Mouse (Mus musculus): Measurements from ENCODE around the gene Fbxo21. TPM values are rescaled to one million over a fixed set of nuclear protein-coding genes. Genes with fewer than 3 reads are reported as not detected.

The Fbxo21 gene
- 10 to 100 TPM; 52.6 to 95.2 TPM for total RNA-seq (2021)
- 93.6 and 106 TPM in 2 replicates for polyA plus RNA-seq (2012; rRNA removed)
- long read RNA-seq, transcript Fbxo21-206 (12 exons, 3,959 nt): minor isoform, 29 of 125 reads
- long read RNA-seq, transcript Fbxo21-201 (12 exons, 3,883 nt): major isoform, 84 of 125 reads
- long read RNA-seq, partial matches to known transcripts: 11 of 125 reads
- long read RNA-seq, other reads (novel, unspliced or antisense): 1 of 125 reads

GRCm38 (mm10) chr5:117976657-117977500 lies at the start of gene Fbxo21:
TSS of gene Fbxo21 (plus strand) at chr5:117976730.
- DNase-seq: peak; percentile 99

GRCm38 (mm10) chr5:117928553-117928952 lies 48.0 kb upstream of the Fbxo21 start:
- no peak for DNase-seq

GRCm38 (mm10) chr5:117932222-117932621 lies 44.3 kb upstream of the Fbxo21 start:
- no peak for DNase-seq

- DNase-seq: peak; percentile 78
These were observed 43.7 kb upstream of the Fbxo21 start for GRCm38 (mm10) chr5:117932862-117933261.

- no peak for DNase-seq
These were observed 40.2 kb upstream of the Fbxo21 start for GRCm38 (mm10) chr5:117936346-117936745.

GRCm38 (mm10) chr5:117937186-117937585 lies 39.3 kb upstream of the Fbxo21 start:
- no peak for DNase-seq

GRCm38 (mm10) chr5:117938182-117938581 lies 38.3 kb upstream of the Fbxo21 start:
- peak; percentile 68 for DNase-seq

- DNase-seq: no peak
These were observed 37.1 kb upstream of the Fbxo21 start for GRCm38 (mm10) chr5:117939402-117939801.

GRCm38 (mm10) chr5:117941552-117941951 lies 35.0 kb upstream of the Fbxo21 start:
- DNase-seq: no peak

GRCm38 (mm10) chr5:117946605-117947004 lies 29.9 kb upstream of the Fbxo21 start:
- DNase-seq: peak; percentile 32

GRCm38 (mm10) chr5:117949393-117949792 lies 27.1 kb upstream of the Fbxo21 start:
- no peak for DNase-seq

GRCm38 (mm10) chr5:117953893-117954292 lies 22.6 kb upstream of the Fbxo21 start:
- DNase-seq: no peak

- no peak for DNase-seq
These were observed 22.1 kb upstream of the Fbxo21 start for GRCm38 (mm10) chr5:117954429-117954828.

- DNase-seq: peak; percentile 28
These were observed 20.7 kb upstream of the Fbxo21 start for GRCm38 (mm10) chr5:117955675-117956420.

- no peak for DNase-seq
These were observed 11.8 kb upstream of the Fbxo21 start for GRCm38 (mm10) chr5:117964750-117965149.

GRCm38 (mm10) chr5:117966956-117967355 lies 9.6 kb upstream of the Fbxo21 start:
- no peak for DNase-seq

- no peak for DNase-seq
These were observed 8.9 kb upstream of the Fbxo21 start for GRCm38 (mm10) chr5:117967659-117968069.

- DNase-seq: no peak
These were observed 6.7 kb upstream of the Fbxo21 start for GRCm38 (mm10) chr5:117969681-117970427.

GRCm38 (mm10) chr5:117976263-117976656 lies 270 bp upstream of the Fbxo21 start:
- DNase-seq: no peak

- peak; percentile 59 for DNase-seq
These were observed 1.1 kb downstream of the Fbxo21 start for GRCm38 (mm10) chr5:117977501-117978158.

GRCm38 (mm10) chr5:117978159-117978697 lies 1.7 kb downstream of the Fbxo21 start:
- DNase-seq: peak; percentile 60

All from adrenal gland, adult 2 months (tissue).